Mouse (Mus musculus) liver, adult 2 months (tissue): ENCODE measurements at regions not wholly inside any gene's neighbourhood (a gene's known extent, or its start where the extent isn't known, plus 50 kb on each side); places are given as distances from the start of the nearest gene placed in this dataset.

Source experiments
- CTCF ChIP-seq: fragments of 200-500 bp; IDR thresholded peaks from 2 replicates; pipeline ENCODE4 v1.5.1; 2011; ENCODE audit warnings: low read depth, low read length, control low read depth
- POLR2A ChIP-seq: fragments of 200-500 bp; IDR thresholded peaks from 2 replicates; pipeline ENCODE4 v1.6.1; 2011; ENCODE audit warnings: low read length, control low read depth; ENCODE audit not compliant: insufficient read depth; ENCODE audit errors: extremely low read depth

DNA sequence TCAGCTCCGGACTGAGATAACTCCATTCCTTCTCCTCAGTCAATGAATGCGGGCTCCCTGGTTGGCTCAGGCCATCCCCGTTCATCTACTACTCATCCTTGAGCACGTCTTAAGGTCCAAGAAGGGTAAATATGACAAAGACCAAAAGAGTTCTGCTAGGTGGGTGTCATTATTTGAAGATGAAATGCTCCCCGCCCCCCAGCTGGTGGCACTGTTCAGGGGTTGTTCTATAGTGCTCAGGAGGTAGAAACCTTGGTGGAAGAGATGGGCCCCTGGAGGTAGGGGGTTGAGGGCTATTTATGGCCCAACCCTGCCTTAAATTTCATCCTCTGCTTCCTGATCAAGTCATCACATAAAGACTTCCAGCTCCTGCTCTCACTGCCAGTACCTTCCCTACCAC, 126.0 kb downstream of the Aipl1 start:
- TF ChIP-seq CTCF (no peak), POLR2A (no peak)
